Mouse (Mus musculus) midbrain, embryonic 16.5 days (tissue): ENCODE results near the gene Dbp. TPM values are rescaled to one million over a fixed set of nuclear protein-coding genes. Genes with fewer than 3 reads are reported as not detected.

ENCODE experiments used
- ATAC-seq: fragments of 200-750 bp; cut with Nextera tagmentation; 2 replicates; pipeline ENCODE4 v1.8.0; 2017; ENCODE audit warnings: moderate TSS enrichment
- H3K27ac ChIP-seq: fragments of 300-500 bp; sonication (generic); 2 replicates; pipeline ENCODE4 v1.5.1; 2014; ENCODE audit warnings: mild to moderate bottlenecking, low read length, mixed read lengths
- H3K27me3 ChIP-seq: fragments of 300-500 bp; sonication (generic); 2 replicates; pipeline ENCODE4 v1.6.1; 2014; ENCODE audit warnings: low read depth, low read length, mixed read lengths; ENCODE audit not compliant: control insufficient read depth, insufficient read depth
- H3K36me3 ChIP-seq: fragments of 300-500 bp; sonication (generic); 2 replicates; pipeline ENCODE4 v1.6.1; 2014; ENCODE audit warnings: mild to moderate bottlenecking, low read length, moderate library complexity, mixed read lengths; ENCODE audit not compliant: control insufficient read depth, insufficient read depth
- H3K4me1 ChIP-seq: fragments of 300-500 bp; sonication (generic); 2 replicates; pipeline ENCODE4 v1.6.1; 2014; ENCODE audit warnings: mild to moderate bottlenecking, low read length, mixed read lengths; ENCODE audit not compliant: control insufficient read depth, insufficient read depth
- H3K4me2 ChIP-seq: fragments of 300-500 bp; sonication (generic); 2 replicates; pipeline ENCODE4 v1.6.1; 2014; ENCODE audit warnings: mild to moderate bottlenecking, low read length, mixed read lengths
- H3K4me3 ChIP-seq: fragments of 300-500 bp; sonication (generic); 2 replicates; pipeline ENCODE4 v1.5.1; 2014; ENCODE audit warnings: low read depth, mild to moderate bottlenecking, low read length, moderate library complexity, mixed read lengths
- H3K9ac ChIP-seq: fragments of 300-500 bp; sonication (generic); 2 replicates; pipeline ENCODE4 v1.6.1; 2014; ENCODE audit warnings: low read depth, low read length, mixed read lengths
- H3K9me3 ChIP-seq: fragments of 300-500 bp; sonication (generic); replicated peaks from 2 replicates; pipeline ENCODE4 v1.6.1; 2014; ENCODE audit warnings: mild to moderate bottlenecking, low read length, mixed read lengths; ENCODE audit not compliant: control insufficient read depth, poor library complexity, severe bottlenecking
- WGBS: fragments of 180-500 bp; shearing (Covaris S2); extraction: QIAGEN DNeasy Blood & Tissue Kit; methylation state at CpG from one replicate; pipeline ENCODE4 v1.1.7; 2014; 5-methylcytosine and 5-hydroxymethylcytosine counted together
- polyA plus RNA-seq: library from polyadenylated mRNA; unstranded; fragments of >200 nt; fragmentation: Nextera tagmentation; extraction: Ambion mirVana; gene quantifications from 2 replicates; pipeline ENCODE4 v1.2.1, GENCODE M21; 2015

The Dbp gene
- polyA plus RNA-seq, 1 experiment from 2014 or later: 2.3 TPM

DNA sequence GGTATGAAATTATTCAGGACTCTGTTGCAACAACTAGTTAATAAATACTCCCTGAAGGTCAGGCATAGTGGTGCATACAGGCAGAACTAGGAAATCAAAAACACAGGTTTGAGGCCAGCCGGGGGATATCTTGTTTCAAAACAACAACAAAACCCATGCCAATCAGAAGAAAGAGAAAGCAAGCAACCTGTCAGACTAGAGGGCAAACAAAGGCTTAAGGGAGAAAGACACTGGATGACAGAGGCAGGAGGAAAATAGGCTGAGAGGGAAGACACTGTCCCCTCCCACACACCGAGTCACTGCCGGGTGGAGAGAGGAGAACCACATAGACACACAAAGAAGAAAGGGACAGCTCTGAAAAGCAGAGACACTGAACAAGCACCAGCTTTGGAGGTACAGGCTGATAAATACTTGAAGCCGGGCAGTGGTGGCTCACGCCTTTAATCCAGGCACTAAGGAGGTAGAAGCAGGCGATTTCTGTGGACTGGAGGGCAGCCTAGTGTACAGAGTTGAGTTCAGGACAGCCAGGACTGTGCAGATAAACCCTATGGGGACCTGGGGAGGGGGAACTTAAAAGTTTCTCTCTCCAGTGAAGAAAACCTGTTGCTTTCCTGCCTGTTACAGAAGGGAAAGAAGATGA lies 9.1 kb downstream of the Dbp start:
- H3K4me3 ChIP-seq: peak overlapping the region; percentile 81
- H3K27me3 ChIP-seq: no peaks in the 10 kb centered on the region
- ATAC-seq: no peak
- H3K4me1 ChIP-seq: peaks cover 49% of the 10 kb centered on the region
- no peak overlapping the region for H3K27ac ChIP-seq
- peak overlapping the region; percentile 82 for H3K9ac ChIP-seq
- H3K9me3 ChIP-seq: no peaks in the 10 kb centered on the region
- H3K4me2 ChIP-seq: peak overlapping the region; percentile 97
- H3K36me3 ChIP-seq: peaks cover 29% of the 10 kb centered on the region
- 81% methylated on average over 6 of the region's 6 CpGs for WGBS

DNA sequence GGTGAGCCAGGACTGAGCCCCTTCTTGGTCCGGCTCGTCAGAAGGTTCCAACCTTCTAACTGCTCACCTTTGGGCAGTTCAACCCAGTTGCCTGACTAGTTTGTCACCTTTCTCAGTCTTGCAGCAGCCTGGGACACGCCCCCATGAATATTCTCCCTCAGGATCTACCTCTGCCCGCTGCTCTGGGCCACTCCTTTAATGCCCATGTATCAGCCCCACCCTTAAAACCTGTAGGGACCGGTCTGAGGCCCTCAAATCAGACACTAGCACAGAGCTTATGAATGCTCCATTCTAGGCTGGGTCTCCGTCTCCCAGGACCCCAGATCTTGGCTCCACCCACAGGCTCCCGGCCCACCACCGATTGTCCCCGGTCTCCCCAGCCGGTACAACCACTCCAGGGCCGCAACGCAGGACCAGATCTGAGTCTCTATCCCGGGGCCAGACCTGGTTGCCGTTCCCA lies 9.8 kb downstream of the Dbp start:
- H3K27ac ChIP-seq: peak overlapping the region; percentile 78
- H3K4me1 ChIP-seq: peaks cover 49% of the 10 kb centered on the region
- peak overlapping the region; percentile 97 for H3K4me2 ChIP-seq
- peak; percentile 34 for ATAC-seq
- H3K9ac ChIP-seq: peak overlapping the region; percentile 82
- no peaks in the 10 kb centered on the region for H3K9me3 ChIP-seq
- H3K4me3 ChIP-seq: peak overlapping the region; percentile 81
- peaks cover 33% of the 10 kb centered on the region for H3K36me3 ChIP-seq
- H3K27me3 ChIP-seq: no peaks in the 10 kb centered on the region
- 11% methylated on average over 14 of the region's 14 CpGs for WGBS

DNA sequence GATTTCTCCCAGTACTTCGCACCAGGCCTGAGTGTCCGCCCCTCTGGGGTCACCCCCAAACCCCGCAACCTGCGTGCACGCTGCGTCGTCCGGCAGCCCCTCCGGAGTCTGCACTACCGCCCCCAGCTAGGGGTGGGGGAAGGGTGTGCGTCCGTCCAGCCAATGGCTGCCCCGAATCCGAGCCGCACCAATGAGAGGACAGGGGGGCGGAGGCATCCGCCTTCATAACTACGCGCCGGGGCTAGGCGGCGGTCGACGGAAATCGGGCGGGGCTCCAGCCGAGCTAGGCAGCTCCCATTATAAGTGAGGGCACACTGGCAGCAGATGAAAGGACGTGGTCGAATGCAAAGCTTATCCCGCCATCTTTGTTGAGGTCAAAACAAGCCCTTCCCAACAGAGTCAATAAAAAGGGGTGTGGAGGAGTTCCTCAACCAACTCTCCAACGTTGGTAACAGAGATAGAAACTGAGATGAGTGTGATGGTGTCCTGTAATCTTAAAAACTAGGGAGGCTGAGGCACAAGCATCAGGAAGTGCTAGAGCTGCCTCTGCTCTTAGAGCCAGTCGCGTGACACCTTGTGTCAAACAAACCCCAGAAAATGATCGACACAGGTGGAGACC lies 10.3 kb downstream of the Dbp start, which contains the start of gene Rpl18:
Rpl18 (plus strand) TSS at position 368 of the 619 bp plus-strand sequence.
- 8% methylated on average over 34 of the region's 34 CpGs for WGBS
- H3K9me3 ChIP-seq: no peaks in the 10 kb centered on the region
- H3K9ac ChIP-seq: peak within 1 kb of the TSS; percentile 82
- H3K4me2 ChIP-seq: peak within 1 kb of the TSS; percentile 97
- peak; percentile 92 for ATAC-seq
- peak within 1 kb of the TSS; percentile 81 for H3K4me3 ChIP-seq
- H3K36me3 ChIP-seq: peaks cover 33% of the 10 kb centered on the region
- H3K27ac ChIP-seq: peak within 1 kb of the TSS; percentile 78
- no peaks in the 10 kb centered on the region for H3K27me3 ChIP-seq
- H3K4me1 ChIP-seq: peaks cover 45% of the 10 kb centered on the region

DNA sequence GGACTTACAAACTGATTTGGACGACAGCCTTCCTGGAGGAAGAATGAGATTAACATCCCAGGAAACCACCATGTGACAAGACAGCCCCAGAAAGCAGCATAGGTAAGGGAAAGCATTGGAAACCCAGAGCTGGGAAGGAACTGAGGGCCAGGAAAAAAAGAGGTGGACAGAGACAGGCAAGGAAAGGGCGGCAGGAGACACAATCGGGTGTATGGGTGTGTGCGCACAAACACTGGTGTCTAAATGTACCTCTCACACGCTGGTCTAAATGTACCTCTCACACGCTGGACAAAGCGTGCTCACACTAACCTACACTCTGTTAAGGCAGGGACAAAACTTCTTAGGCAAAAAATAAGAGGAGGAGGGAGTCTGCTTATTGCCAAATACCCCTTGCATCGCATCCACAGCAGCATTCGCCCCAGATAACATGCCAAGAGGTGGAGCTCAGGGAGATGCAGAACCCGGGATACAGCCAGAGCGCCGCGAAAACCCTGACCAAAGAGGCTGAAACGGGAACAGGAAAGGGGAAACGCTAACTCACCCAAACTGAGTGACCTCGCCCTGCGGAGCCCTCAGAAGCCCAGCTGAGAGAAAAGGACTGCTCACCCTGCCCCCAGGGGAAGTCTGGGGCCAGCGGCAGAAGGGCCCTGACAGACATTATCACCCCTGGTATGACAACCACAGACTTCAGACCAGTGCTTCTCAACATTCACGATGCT lies 11.0 kb downstream of the Dbp start:
- peak overlapping the region; percentile 81 for H3K4me3 ChIP-seq
- no peak for ATAC-seq
- peak overlapping the region; percentile 78 for H3K27ac ChIP-seq
- H3K9ac ChIP-seq: peak overlapping the region; percentile 58
- WGBS: 87% methylated on average over 19 of the region's 19 CpGs
- peaks cover 33% of the 10 kb centered on the region for H3K36me3 ChIP-seq
- H3K9me3 ChIP-seq: no peaks in the 10 kb centered on the region
- peaks cover 43% of the 10 kb centered on the region for H3K4me1 ChIP-seq
- H3K27me3 ChIP-seq: no peaks in the 10 kb centered on the region
- peak overlapping the region; percentile 97 for H3K4me2 ChIP-seq

DNA sequence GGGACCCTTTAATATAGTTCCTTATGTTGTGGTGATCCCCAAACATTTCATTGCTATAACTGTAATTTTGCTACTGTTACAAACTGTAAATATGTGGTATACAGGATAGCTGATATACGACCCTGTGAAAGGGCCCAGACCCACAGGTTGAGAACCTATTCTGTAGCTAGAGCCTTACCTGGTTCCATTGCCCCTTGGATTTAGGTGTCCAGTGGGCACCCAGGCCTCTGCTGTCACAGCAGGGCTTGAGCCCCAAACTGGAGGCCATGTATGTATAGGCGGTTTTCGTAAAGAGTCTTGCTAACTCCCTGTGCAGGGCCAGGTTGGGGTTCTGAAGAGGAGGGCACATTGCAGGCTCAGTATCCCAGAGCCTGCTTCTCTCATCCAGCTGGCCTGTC lies 11.6 kb downstream of the Dbp start:
- H3K4me3 ChIP-seq: peak overlapping the region; percentile 78
- no peak for ATAC-seq
- H3K9me3 ChIP-seq: no peaks in the 10 kb centered on the region
- no peak overlapping the region for H3K27ac ChIP-seq
- 0 out of 2 replicates have a peak overlapping the region, but pooled peaks have one; percentile 58 for H3K9ac ChIP-seq
- H3K4me1 ChIP-seq: peaks cover 43% of the 10 kb centered on the region
- WGBS: 94% methylated on average over 3 of the region's 3 CpGs
- peaks cover 30% of the 10 kb centered on the region for H3K36me3 ChIP-seq
- H3K27me3 ChIP-seq: no peaks in the 10 kb centered on the region
- peak overlapping the region; percentile 89 for H3K4me2 ChIP-seq

DNA sequence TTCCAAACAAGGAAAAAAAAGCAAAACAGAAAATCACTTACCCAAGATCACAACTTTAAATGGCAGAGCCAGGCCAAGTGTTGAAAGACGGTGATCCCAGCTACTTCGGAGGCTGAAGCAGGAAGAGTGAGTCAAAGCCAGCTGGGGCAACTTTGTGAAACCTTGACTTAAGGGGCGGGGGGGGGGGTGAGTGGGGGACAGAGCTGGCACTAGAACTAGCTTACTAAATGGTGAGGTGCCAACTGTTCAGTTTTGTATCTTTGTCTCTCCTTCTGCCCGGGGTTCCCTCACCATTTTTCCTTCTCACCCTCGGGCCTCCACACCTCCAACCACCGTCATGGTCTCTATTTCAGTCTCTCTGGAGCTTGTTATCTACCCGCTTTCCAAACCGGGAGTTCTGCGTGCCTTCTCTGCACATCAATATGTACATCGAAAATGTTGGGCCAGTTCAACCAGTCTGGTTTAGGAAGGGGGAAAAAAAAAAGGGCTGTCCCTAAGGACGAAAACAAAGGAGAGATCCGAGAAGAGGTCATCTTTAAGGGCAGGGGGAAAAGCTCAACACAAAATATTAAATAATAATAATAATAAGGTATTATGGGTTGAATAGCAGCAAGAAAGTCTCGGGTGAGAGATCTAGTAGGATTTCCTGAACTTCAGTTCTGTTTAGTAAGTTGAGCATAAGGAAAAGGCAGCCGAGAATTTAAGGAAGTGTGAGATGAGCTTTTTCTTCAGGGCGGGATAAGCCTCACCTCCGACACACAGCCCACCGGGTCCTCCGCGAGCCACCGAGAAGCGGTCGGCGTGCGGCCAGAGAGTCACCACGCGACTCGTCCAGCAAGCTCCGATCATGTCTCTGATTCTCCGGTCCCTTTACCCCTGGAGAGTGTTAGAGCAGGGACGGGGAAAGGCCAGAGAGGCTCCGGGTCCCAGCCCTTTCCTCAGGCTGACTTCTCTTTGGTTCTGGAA lies 12.3 kb downstream of the Dbp start:
- H3K4me2 ChIP-seq: peak overlapping the region; percentile 89
- no peaks in the 10 kb centered on the region for H3K27me3 ChIP-seq
- H3K36me3 ChIP-seq: peaks cover 27% of the 10 kb centered on the region
- peak overlapping the region; percentile 87 for H3K27ac ChIP-seq
- 11% methylated on average over 31 of the region's 31 CpGs for WGBS
- ATAC-seq: peak; percentile 41
- H3K4me3 ChIP-seq: peak overlapping the region; percentile 78
- no peaks in the 10 kb centered on the region for H3K9me3 ChIP-seq
- H3K9ac ChIP-seq: peak overlapping the region; percentile 84
- peaks cover 43% of the 10 kb centered on the region for H3K4me1 ChIP-seq

DNA sequence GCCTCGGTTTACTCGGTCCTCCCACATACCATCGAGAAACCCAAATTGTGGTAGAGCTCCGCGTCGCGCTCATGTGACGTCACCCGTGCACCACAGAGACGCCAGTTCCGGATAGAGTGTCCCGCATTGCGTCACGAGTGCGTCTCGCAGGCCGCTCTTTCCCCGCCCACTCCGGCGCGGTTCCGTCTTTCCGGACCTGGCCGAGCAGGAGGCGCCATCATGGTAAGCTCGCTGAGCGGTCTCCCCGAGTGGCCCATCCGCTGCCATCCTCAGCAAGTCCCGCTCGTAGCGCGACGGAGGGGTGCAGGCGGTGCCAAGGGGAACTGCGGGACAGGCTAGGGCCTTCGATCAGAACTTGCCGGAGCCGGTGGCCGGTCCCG lies 13.0 kb downstream of the Dbp start, which contains the start of gene Sphk2:
Sphk2 (minus strand) TSS at position 85 of the 380 bp plus-strand sequence.
- peaks cover 43% of the 10 kb centered on the region for H3K4me1 ChIP-seq

DNA sequence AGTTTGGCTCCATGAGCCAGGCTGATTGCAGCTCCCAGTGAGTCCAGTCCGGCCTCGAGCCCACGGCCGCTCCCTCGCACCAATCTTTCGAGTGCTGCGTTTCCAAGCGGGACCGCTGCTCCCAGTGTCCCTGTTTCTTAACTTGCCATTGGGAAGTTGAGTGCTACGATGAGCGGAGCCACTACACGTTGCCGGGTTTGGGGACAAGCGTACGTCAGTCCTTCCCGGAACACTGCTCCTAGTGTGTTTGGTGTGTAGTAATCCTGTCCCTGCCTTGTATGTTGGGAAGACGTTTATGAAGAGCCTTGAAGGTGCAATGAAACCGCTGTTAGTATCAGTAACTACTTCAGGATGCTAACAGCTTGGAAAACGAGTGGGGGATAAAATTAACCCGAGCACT lies 13.4 kb downstream of the Dbp start:
- ATAC-seq: no peak
- Histone ChIP-seq H3K27ac (peak overlapping the region; percentile 94), H3K36me3 (peaks cover 22% of the 10 kb centered on the region), H3K9me3 (no peaks in the 10 kb centered on the region), H3K27me3 (no peaks in the 10 kb centered on the region), H3K9ac (peak overlapping the region; percentile 92), H3K4me3 (peak overlapping the region; percentile 78), H3K4me2 (peak overlapping the region; percentile 79), H3K4me1 (peaks cover 43% of the 10 kb centered on the region)
- under 1% methylated on average over 20 of the region's 20 CpGs for WGBS

More for the DNA sequence above, 13.0 kb downstream of the Dbp start, which contains the start of gene Sphk2:
- Histone ChIP-seq H3K36me3 (peaks cover 24% of the 10 kb centered on the region), H3K4me2 (peak within 1 kb of the TSS; percentile 89), H3K9me3 (no peaks in the 10 kb centered on the region), H3K9ac (peak within 1 kb of the TSS; percentile 92), H3K4me3 (peak within 1 kb of the TSS; percentile 78), H3K27ac (peak within 1 kb of the TSS; percentile 94), H3K27me3 (no peaks in the 10 kb centered on the region)
- WGBS: 1% methylated on average over 39 of the region's 41 CpGs
- peak; percentile 66 for ATAC-seq
